Mouse (Mus musculus) embryonic fibroblast, embryonic 13.5 days (primary cell): ENCODE data around the gene Nol3.

Experiments
- CTCF ChIP-seq: IDR thresholded peaks from 2 replicates; pipeline ENCODE4 v1.5.1; 2011; ENCODE audit warnings: mild to moderate bottlenecking, control low read depth, low read length, moderate library complexity, borderline replicate concordance; ENCODE audit not compliant: insufficient read depth
- POLR2A ChIP-seq: IDR thresholded peaks from 2 replicates; pipeline ENCODE4 v1.6.1; 2011; ENCODE audit warnings: low read depth, mild to moderate bottlenecking, control low read depth, low read length, moderate library complexity

DNA sequence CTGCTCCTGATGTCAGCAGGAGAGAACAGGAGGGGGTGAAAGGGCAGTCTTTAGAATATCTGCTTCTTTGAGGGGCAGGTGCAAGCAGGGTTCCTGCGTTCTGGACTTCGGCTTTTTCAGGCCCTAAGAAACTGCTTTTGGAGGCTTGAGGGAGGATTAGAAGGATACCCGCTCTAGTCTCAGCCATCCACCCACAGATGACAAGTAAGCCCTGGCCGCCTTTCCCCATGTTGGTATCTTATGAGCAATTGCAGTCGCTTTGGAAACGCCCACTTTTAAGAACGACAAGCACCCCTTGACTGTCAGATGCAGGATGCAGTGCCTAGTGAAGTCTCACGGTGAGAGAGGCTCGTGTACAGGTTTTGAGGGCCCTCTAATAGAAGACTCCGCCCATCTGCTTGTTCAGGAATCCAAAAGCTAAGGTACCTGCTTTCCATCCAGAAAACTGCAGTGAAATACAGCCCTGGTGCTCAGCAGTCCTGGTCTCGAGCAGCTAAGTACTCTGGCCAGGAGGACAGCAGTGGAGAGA lies 42.8 kb downstream of the Nol3 start:
- no peak for TF ChIP-seq CTCF
- no peak for TF ChIP-seq POLR2A
